Mouse (Mus musculus): ENCODE measurements around the gene Vmn2r22. TPM values are rescaled to one million over a fixed set of nuclear protein-coding genes. Genes with fewer than 3 reads are reported as not detected.
"Not testable (repeated sequence)": the region's sequence is repeated elsewhere in the genome, so short reads cannot be mapped to it uniquely, and the experiment has no call there.

The Vmn2r22 gene
- polyA plus RNA-seq (2014; fragmentation: Nextera tagmentation; extraction: Ambion mirVana) = not detected in 2 replicates

DNA sequence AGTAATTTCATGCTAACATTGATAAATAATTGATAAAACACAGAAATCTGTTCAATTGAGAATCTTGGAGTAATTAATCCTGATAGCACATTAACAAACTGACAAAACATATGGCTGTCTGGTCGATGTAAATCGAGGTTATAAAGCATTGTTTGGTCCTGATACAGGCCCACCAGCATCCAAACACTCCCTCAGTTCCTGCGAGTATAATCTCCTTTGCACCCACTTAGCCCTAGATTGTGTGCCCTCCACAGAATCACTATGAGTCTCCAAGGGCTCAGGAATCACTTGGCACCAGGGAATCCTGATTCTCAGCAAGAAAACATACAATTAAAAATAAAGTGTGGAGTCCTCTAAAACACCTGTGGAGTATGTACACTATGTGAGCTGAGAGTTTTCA, at the start of gene Vmn2r22:
Gene Vmn2r22, minus strand, starts transcription at position 101 of the 400 bp plus-strand sequence.
- H3K36me3 ChIP-seq (ENCODE audit: control insufficient read depth, insufficient read depth, low read length); H3K27me3 ChIP-seq (ENCODE audit: control insufficient read depth, insufficient read depth, low read length); H3K27ac ChIP-seq (ENCODE audit: low read length); ATAC-seq (ENCODE audit: insufficient number of reproducible peaks, insufficient read depth, low FRiP score, low read depth); H3K4me3 ChIP-seq (ENCODE audit: low read depth, low read length); H3K4me1 ChIP-seq (ENCODE audit: control insufficient read depth, insufficient read depth, low read length); H3K9me3 ChIP-seq (ENCODE audit: control insufficient read depth, low read depth, low read length); H3K9ac ChIP-seq (replicated peaks; ENCODE audit: low read depth, low read length); H3K4me2 ChIP-seq (replicated peaks; ENCODE audit: low read depth, low read length): not testable (repeated sequence)
- WGBS = 64% methylated on average over 3 of the region's 3 CpGs

GRCm38 (mm10) chr6:123697213-123697612, 46.7 kb upstream of the Vmn2r22 start:
- H3K9ac ChIP-seq (replicated peaks; ENCODE audit: low read depth, low read length) = no peak overlapping the region
- ATAC-seq (ENCODE audit: insufficient number of reproducible peaks, insufficient read depth, low FRiP score, low read depth) = no peak
- no peaks in the 10 kb centered on the region for H3K27me3 ChIP-seq (ENCODE audit: control insufficient read depth, insufficient read depth, low read length)
- H3K9me3 ChIP-seq (ENCODE audit: control insufficient read depth, low read depth, low read length) = no peaks in the 10 kb centered on the region
- H3K4me3 ChIP-seq (ENCODE audit: low read depth, low read length) = no peak overlapping the region
- H3K4me1 ChIP-seq (ENCODE audit: control insufficient read depth, insufficient read depth, low read length) = no peaks in the 10 kb centered on the region
- no peak overlapping the region for H3K27ac ChIP-seq (ENCODE audit: low read length)
- H3K4me2 ChIP-seq (replicated peaks; ENCODE audit: low read depth, low read length) = no peak overlapping the region
- H3K36me3 ChIP-seq (ENCODE audit: control insufficient read depth, insufficient read depth, low read length) = no peaks in the 10 kb centered on the region

GRCm38 (mm10) chr6:123696639-123697038, 46.1 kb upstream of the Vmn2r22 start:
- H3K36me3 ChIP-seq (ENCODE audit: control insufficient read depth, insufficient read depth, low read length); ATAC-seq (ENCODE audit: insufficient number of reproducible peaks, insufficient read depth, low FRiP score, low read depth); H3K4me3 ChIP-seq (ENCODE audit: low read depth, low read length); H3K27ac ChIP-seq (ENCODE audit: low read length); H3K4me2 ChIP-seq (replicated peaks; ENCODE audit: low read depth, low read length); H3K4me1 ChIP-seq (ENCODE audit: control insufficient read depth, insufficient read depth, low read length); H3K27me3 ChIP-seq (ENCODE audit: control insufficient read depth, insufficient read depth, low read length); H3K9ac ChIP-seq (replicated peaks; ENCODE audit: low read depth, low read length); H3K9me3 ChIP-seq (ENCODE audit: control insufficient read depth, low read depth, low read length): not testable (repeated sequence)
- 50% methylated on average over 1 of the region's 1 CpGs for WGBS

DNA sequence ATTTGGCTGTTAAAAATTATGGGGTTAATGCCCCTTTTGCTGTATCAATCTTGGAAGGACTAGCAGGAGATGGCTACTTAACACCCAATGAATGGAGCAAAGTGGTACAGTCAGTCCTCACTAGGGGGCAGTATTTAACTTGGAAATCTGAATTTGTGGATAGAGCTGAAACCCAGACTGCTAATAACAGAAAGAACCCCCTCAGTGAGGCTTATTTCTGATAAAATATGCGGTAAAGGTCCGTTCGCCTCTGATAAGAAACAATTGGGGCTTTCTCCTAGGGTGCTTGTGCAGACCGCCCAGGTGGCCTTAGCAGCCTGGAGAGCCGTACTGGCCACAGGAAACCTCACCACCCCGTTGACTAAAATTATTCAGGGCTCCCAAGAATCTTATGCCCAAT, 6.5 kb upstream of the Vmn2r22 start:
- no peaks in the 10 kb centered on the region for H3K27me3 ChIP-seq (ENCODE audit: control insufficient read depth, insufficient read depth, low read length)
- WGBS = 50% methylated on average over 6 of the region's 6 CpGs
- H3K9ac ChIP-seq (replicated peaks; ENCODE audit: low read depth, low read length) = no peak overlapping the region
- H3K4me2 ChIP-seq (replicated peaks; ENCODE audit: low read depth, low read length) = no peak overlapping the region
- ATAC-seq (ENCODE audit: insufficient number of reproducible peaks, insufficient read depth, low FRiP score, low read depth) = no peak
- no peaks in the 10 kb centered on the region for H3K4me1 ChIP-seq (ENCODE audit: control insufficient read depth, insufficient read depth, low read length)
- no peak overlapping the region for H3K27ac ChIP-seq (ENCODE audit: low read length)
- H3K36me3 ChIP-seq (ENCODE audit: control insufficient read depth, insufficient read depth, low read length) = no peaks in the 10 kb centered on the region
- no peaks in the 10 kb centered on the region for H3K9me3 ChIP-seq (ENCODE audit: control insufficient read depth, low read depth, low read length)
- H3K4me3 ChIP-seq (ENCODE audit: low read depth, low read length) = no peak overlapping the region

DNA sequence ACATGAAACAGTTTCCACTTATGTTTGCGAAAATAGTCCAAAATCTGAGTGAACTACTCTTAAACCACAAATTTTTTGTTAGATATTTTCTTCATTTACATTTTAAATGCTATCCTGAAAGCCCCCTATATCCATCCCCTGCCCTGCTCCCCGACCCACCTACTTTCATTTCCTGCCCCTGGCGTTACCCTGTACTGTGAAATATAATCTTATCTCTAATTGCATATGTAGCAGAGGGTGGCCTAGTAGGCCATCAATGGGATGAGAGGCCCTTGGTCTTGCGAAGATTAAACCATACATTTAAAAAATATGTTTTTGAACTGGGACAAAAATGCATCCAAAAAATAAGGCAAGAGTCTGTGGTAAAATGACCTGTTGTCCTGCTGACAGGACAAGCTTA, 11.1 kb downstream of the Vmn2r22 start:
- ATAC-seq (ENCODE audit: insufficient number of reproducible peaks, insufficient read depth, low FRiP score, low read depth); H3K27me3 ChIP-seq (ENCODE audit: control insufficient read depth, insufficient read depth, low read length); H3K36me3 ChIP-seq (ENCODE audit: control insufficient read depth, insufficient read depth, low read length); H3K4me3 ChIP-seq (ENCODE audit: low read depth, low read length); H3K4me1 ChIP-seq (ENCODE audit: control insufficient read depth, insufficient read depth, low read length); H3K4me2 ChIP-seq (replicated peaks; ENCODE audit: low read depth, low read length); H3K9ac ChIP-seq (replicated peaks; ENCODE audit: low read depth, low read length); H3K9me3 ChIP-seq (ENCODE audit: control insufficient read depth, low read depth, low read length); H3K27ac ChIP-seq (ENCODE audit: low read length): not testable (repeated sequence)
- whole genome bisulfite sequencing = 77% methylated on average over 4 of the region's 4 CpGs

DNA sequence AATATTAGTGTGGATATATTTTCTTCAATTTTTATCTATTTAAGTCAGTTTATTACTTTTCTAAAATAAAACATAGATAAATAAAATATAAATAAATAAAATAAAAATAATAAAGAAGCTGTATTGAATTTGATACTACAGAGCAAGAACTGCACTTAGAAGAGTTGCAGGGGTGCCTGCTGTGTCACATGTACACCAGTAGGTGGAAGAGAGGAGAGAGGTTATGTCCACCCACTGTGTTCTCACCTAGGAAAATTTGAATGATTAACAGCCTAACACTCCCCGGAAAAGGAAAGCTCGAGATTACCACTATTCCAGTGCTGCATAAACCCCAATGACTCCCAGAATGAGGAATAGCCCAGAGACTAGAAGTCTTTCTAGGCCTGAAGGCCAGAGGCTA, 26.7 kb downstream of the Vmn2r22 start:
- WGBS = no CpG with 5 or more reads among the region's 2 CpGs
- H3K27ac ChIP-seq (ENCODE audit: low read length); H3K4me3 ChIP-seq (ENCODE audit: low read depth, low read length); H3K36me3 ChIP-seq (ENCODE audit: control insufficient read depth, insufficient read depth, low read length); H3K9me3 ChIP-seq (ENCODE audit: control insufficient read depth, low read depth, low read length); H3K27me3 ChIP-seq (ENCODE audit: control insufficient read depth, insufficient read depth, low read length); ATAC-seq (ENCODE audit: insufficient number of reproducible peaks, insufficient read depth, low FRiP score, low read depth); H3K4me1 ChIP-seq (ENCODE audit: control insufficient read depth, insufficient read depth, low read length); H3K4me2 ChIP-seq (replicated peaks; ENCODE audit: low read depth, low read length); H3K9ac ChIP-seq (replicated peaks; ENCODE audit: low read depth, low read length): not testable (repeated sequence)

DNA sequence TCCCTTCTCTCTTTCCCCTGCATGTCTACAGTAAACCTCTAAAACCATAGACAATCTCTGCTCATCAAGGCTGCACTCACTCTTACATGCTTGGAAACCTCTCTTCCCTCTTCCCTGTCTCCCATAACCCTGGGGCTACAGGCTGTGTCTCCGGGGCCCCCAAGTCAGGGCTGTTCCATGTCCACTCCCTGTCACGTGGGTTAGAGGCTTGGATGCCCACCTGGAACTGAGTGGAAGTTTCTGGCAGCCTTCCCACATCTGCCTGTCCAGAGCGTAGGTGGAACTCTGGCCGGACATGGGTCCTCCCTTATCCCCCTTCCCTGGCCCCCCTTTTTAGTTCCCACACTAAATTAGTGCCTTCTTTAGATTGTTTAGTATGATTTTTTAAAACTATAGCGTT, 62.2 kb downstream of the Vmn2r22 start:
- not testable (repeated sequence) for H3K4me1 ChIP-seq (ENCODE audit: control insufficient read depth, insufficient read depth, low read length); H3K4me3 ChIP-seq (ENCODE audit: low read depth, low read length); ATAC-seq (ENCODE audit: insufficient number of reproducible peaks, insufficient read depth, low FRiP score, low read depth); H3K27me3 ChIP-seq (ENCODE audit: control insufficient read depth, insufficient read depth, low read length); H3K9ac ChIP-seq (replicated peaks; ENCODE audit: low read depth, low read length); H3K27ac ChIP-seq (ENCODE audit: low read length); H3K9me3 ChIP-seq (ENCODE audit: control insufficient read depth, low read depth, low read length); H3K36me3 ChIP-seq (ENCODE audit: control insufficient read depth, insufficient read depth, low read length); H3K4me2 ChIP-seq (replicated peaks; ENCODE audit: low read depth, low read length)
- WGBS = no CpG with 5 or more reads among the region's 5 CpGs

- H3K9me3 ChIP-seq (ENCODE audit: control insufficient read depth, low read depth, low read length); H3K9ac ChIP-seq (replicated peaks; ENCODE audit: low read depth, low read length); H3K4me2 ChIP-seq (replicated peaks; ENCODE audit: low read depth, low read length); H3K4me3 ChIP-seq (ENCODE audit: low read depth, low read length); H3K36me3 ChIP-seq (ENCODE audit: control insufficient read depth, insufficient read depth, low read length); ATAC-seq (ENCODE audit: insufficient number of reproducible peaks, insufficient read depth, low FRiP score, low read depth); H3K4me1 ChIP-seq (ENCODE audit: control insufficient read depth, insufficient read depth, low read length); H3K27me3 ChIP-seq (ENCODE audit: control insufficient read depth, insufficient read depth, low read length); H3K27ac ChIP-seq (ENCODE audit: low read length): not testable (repeated sequence)
- WGBS = no CpG with 5 or more reads among the region's 2 CpGs
These were observed 62.7 kb downstream of the Vmn2r22 start for GRCm38 (mm10) chr6:123587796-123588328.

DNA sequence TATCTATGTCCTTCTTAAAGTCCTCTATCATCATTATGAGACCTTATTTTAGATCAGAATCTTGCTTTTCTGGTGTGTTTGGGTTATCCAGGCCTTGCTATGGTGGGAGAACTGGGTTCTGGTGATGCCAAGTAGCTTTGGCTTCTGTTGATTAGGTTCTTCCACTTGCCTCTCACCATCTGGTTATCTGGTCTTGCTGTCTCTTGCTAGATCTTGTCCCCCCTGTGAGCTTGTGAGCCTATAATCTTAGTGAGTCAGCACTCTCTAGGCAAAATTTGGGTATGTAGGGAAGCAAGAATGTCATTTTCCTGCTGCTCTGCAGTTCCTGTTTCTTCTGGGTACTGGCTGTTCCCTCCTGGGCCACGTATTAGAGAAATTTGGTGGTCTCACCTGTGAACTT, 66.5 kb downstream of the Vmn2r22 start:
- not testable (repeated sequence) for H3K36me3 ChIP-seq (ENCODE audit: control insufficient read depth, insufficient read depth, low read length); H3K27ac ChIP-seq (ENCODE audit: low read length); H3K9me3 ChIP-seq (ENCODE audit: control insufficient read depth, low read depth, low read length); H3K4me3 ChIP-seq (ENCODE audit: low read depth, low read length); H3K27me3 ChIP-seq (ENCODE audit: control insufficient read depth, insufficient read depth, low read length); H3K4me2 ChIP-seq (replicated peaks; ENCODE audit: low read depth, low read length); H3K9ac ChIP-seq (replicated peaks; ENCODE audit: low read depth, low read length); ATAC-seq (ENCODE audit: insufficient number of reproducible peaks, insufficient read depth, low FRiP score, low read depth); H3K4me1 ChIP-seq (ENCODE audit: control insufficient read depth, insufficient read depth, low read length)
- no CpG with 5 or more reads among the region's 1 CpGs for WGBS

Data from stomach, embryonic 14.5 days (tissue).